Mouse (Mus musculus): ENCODE results near the gene Prcd. TPM values are rescaled to one million over a fixed set of nuclear protein-coding genes. Genes with fewer than 3 reads are reported as not detected.

Gene Prcd
- total RNA-seq, 2 experiments from 2014 or later: 0.35 TPM; not detected in 1

- DNase-seq: no peak
Measured at GRCm38 (mm10) chr11:116693899-116694249, 40.5 kb downstream of the Prcd start.

GRCm38 (mm10) chr11:116694250-116695193 is 41.2 kb downstream of the Prcd start:
- peak; percentile 57 for DNase-seq

GRCm38 (mm10) chr11:116695194-116695880 is 42.0 kb downstream of the Prcd start:
- DNase-seq: no peak

GRCm38 (mm10) chr11:116696426-116696825 is 43.1 kb downstream of the Prcd start:
- DNase-seq: no peak

GRCm38 (mm10) chr11:116697521-116697920 is 44.2 kb downstream of the Prcd start:
- DNase-seq: no peak

- DNase-seq: no peak
Measured at GRCm38 (mm10) chr11:116701377-116701841, 48.1 kb downstream of the Prcd start.

- DNase-seq: no peak
Measured at GRCm38 (mm10) chr11:116704336-116705035, 51.2 kb downstream of the Prcd start.

GRCm38 (mm10) chr11:116705204-116705608 is 51.9 kb downstream of the Prcd start:
- no peak for DNase-seq

- DNase-seq: no peak
Measured at GRCm38 (mm10) chr11:116706363-116706762, 53.0 kb downstream of the Prcd start.

GRCm38 (mm10) chr11:116710171-116710570 is 56.8 kb downstream of the Prcd start:
- no peak for DNase-seq

- DNase-seq: no peak
Measured at GRCm38 (mm10) chr11:116710793-116711192, 57.5 kb downstream of the Prcd start.

GRCm38 (mm10) chr11:116714052-116714451 is 60.7 kb downstream of the Prcd start:
- no peak for DNase-seq

Other genes starting within 250 kb of the Prcd start
- gene Rnf157, start 240.5 kb upstream of the Prcd start, total RNA-seq (2021): 10 to 100 TPM; 21.8 to 31.4 TPM
- 10 to 100 TPM; 35.9 to 40.4 TPM for gene Ubald2, start 219.4 kb upstream of the Prcd start, total RNA-seq (2021)
- not detected for gene Qrich2, start 187.3 kb upstream of the Prcd start, total RNA-seq (2021)
- gene Prpsap1, start 159.3 kb upstream of the Prcd start, total RNA-seq (2021): 10 to 100 TPM; 17.0 to 18.9 TPM
- 1 to 10 TPM in 1 of 2 experiments, under 1 TPM in 1; 0.94 to 2.0 TPM for gene Sphk1, start 122.6 kb upstream of the Prcd start, total RNA-seq (2021)
- 10 to 100 TPM; 17.9 to 20.4 TPM for gene Ube2o, start 72.1 kb upstream of the Prcd start, total RNA-seq (2021)
- not detected for gene Aanat, start 67.1 kb upstream of the Prcd start, total RNA-seq (2021)
- gene Rhbdf2, start 26.5 kb upstream of the Prcd start, total RNA-seq (2021): 1 to 10 TPM; 6.3 to 7.5 TPM
- 10 to 100 TPM in 1 of 2 experiments, 1 to 10 TPM in 1; 7.5 to 14.7 TPM for gene Cygb, start 779 bp downstream of the Prcd start, total RNA-seq (2021)
- not detected for gene St6galnac1, start 122.0 kb downstream of the Prcd start, total RNA-seq (2021)
- gene Mxra7, start 174.5 kb downstream of the Prcd start, total RNA-seq (2021): 10 to 100 TPM; 13.2 to 14.7 TPM
- 10 to 100 TPM; 33.1 to 36.7 TPM for gene Mettl23, start 189.7 kb downstream of the Prcd start, total RNA-seq (2021)
- gene Jmjd6, start 189.9 kb downstream of the Prcd start, total RNA-seq (2021): 10 to 100 TPM; 20.6 to 22.1 TPM
- gene Mfsd11, start 198.9 kb downstream of the Prcd start, total RNA-seq (2021): 10 to 100 TPM; 21.3 to 23.5 TPM
- gene Srsf2, start 199.6 kb downstream of the Prcd start, total RNA-seq (2021): 10 to 100 TPM; 61.7 to 65.2 TPM

Measured in gastrocnemius, postnatal 25 days (tissue).